In genomic region chr3:121170631-121171030, GRCm38 (mm10) we compare ENCODE assay signal across 9 mouse cellular contexts. TPM values are rescaled to one million over a fixed set of nuclear protein-coding genes. Genes with fewer than 3 reads are reported as not detected.
DNase-seq lines count a peak whose midpoint lies in the region; ATAC-seq and TF ChIP-seq lines count a peak whose summit lies in the region.
"Had no signal": no experiment of that assay in that cellular context is flagged by ENCODE, and none has a peak within 500 bp of the region (broad histone marks: within the 10 kb centered on the region; RNA-seq: fewer than 3 reads in every experiment).

No protein-coding gene starts in this region.

- H3K36me3 ChIP-seq in kidney, adult 2 months (ENCODE audit: control insufficient read depth, insufficient read depth, low read length): no peaks in the 10 kb centered on the region
- H3K36me3 ChIP-seq in embryonic facial prominence, embryonic 10.5 days (replicated peaks): peaks cover 6% of the 10 kb centered on the region; the same call in 1 of the 2 replicates
- H3K36me3 ChIP-seq in intestine, embryonic 15.5 days: no peaks in the 10 kb centered on the region
- H3K36me3 ChIP-seq in midbrain, postnatal 0 days (ENCODE audit: insufficient read depth, low read length): no peaks in the 10 kb centered on the region

- DNase-seq in kidney, adult 9 months: peak; percentile 4
- DNase-seq in kidney, adult 2 months: no peak
- DNase-seq in embryonic facial prominence, embryonic 10.5 days (ENCODE audit: low spot score): no peak
- no peak for DNase-seq in midbrain, postnatal 0 days (ENCODE audit: low spot score)
- DNase-seq in cerebellum, adult 11-12 months: no peak
- DNase-seq in layer of hippocampus, adult 9-11 months: no peak
- DNase-seq: left cerebral cortex, postnatal 4 days had no signal

- no peak overlapping the region for H3K27ac ChIP-seq in kidney, adult 2 months (ENCODE audit: insufficient read depth, low read depth, low read length)
- H3K27ac ChIP-seq in embryonic facial prominence, embryonic 10.5 days (replicated peaks): no peak overlapping the region; the same call in 1 of the 2 replicates
- H3K27ac ChIP-seq in intestine, embryonic 15.5 days: no peak overlapping the region
- H3K27ac ChIP-seq in midbrain, postnatal 0 days (ENCODE audit: low read depth, low read length): no peak overlapping the region

- no peak for TF ChIP-seq POLR2A in kidney, adult 2 months (IDR thresholded peaks at IDR 0.05; ENCODE audit: low read depth, low read length)

- peak overlapping the region; percentile 80 for H3K4me2 ChIP-seq in intestine, embryonic 15.5 days (replicated peaks)
- peak overlapping the region; percentile 80 for H3K4me2 ChIP-seq in midbrain, postnatal 0 days (ENCODE audit: low read depth, low read length, poor library complexity, severe bottlenecking)

- ATAC-seq in intestine, embryonic 15.5 days: no peak
- no peak for ATAC-seq in midbrain, postnatal 0 days (ENCODE audit: low FRiP score)
- ATAC-seq in activated CD4-positive, CD25-positive, alpha-beta regulatory T cell, adult 4 months: no peak

- H3K4me1 ChIP-seq in kidney, adult 2 months (ENCODE audit: control insufficient read depth, insufficient read depth, low read length): peaks cover 5% of the 10 kb centered on the region; the same call in 1 of the 2 replicates
- peaks cover 22% of the 10 kb centered on the region for H3K4me1 ChIP-seq in embryonic facial prominence, embryonic 10.5 days
- no peaks in the 10 kb centered on the region for H3K4me1 ChIP-seq in intestine, embryonic 15.5 days (replicated peaks)
- H3K4me1 ChIP-seq in midbrain, postnatal 0 days (ENCODE audit: insufficient read depth, low read length): no peaks in the 10 kb centered on the region

- no peak overlapping the region; the same call in 1 of the 2 replicates for H3K9ac ChIP-seq in intestine, embryonic 15.5 days
- H3K9ac ChIP-seq in midbrain, postnatal 0 days (replicated peaks; ENCODE audit: low read length, poor library complexity, severe bottlenecking): no peak overlapping the region

- H3K27me3 ChIP-seq in kidney, adult 2 months (replicated peaks; ENCODE audit: control insufficient read depth, insufficient read depth, low read length): no peaks in the 10 kb centered on the region
- no peaks in the 10 kb centered on the region for H3K27me3 ChIP-seq in embryonic facial prominence, embryonic 10.5 days (replicated peaks; ENCODE audit: low read depth, poor library complexity, severe bottlenecking)
- no peaks in the 10 kb centered on the region for H3K27me3 ChIP-seq in intestine, embryonic 15.5 days (replicated peaks)
- H3K27me3 ChIP-seq in midbrain, postnatal 0 days (ENCODE audit: insufficient read depth, low read length): no peaks in the 10 kb centered on the region

- TF ChIP-seq CTCF in kidney, adult 2 months (conservative IDR thresholded peaks at IDR 0.05; ENCODE audit: insufficient read depth, insufficient read length, low read depth, low read length): no peak
- no peak for TF ChIP-seq CTCF in midbrain, postnatal 0 days (IDR thresholded peaks at IDR 0.05)

- WGBS in kidney, adult 2 months: 50% methylated on average over 7 of the region's 7 CpGs
- WGBS in embryonic facial prominence, embryonic 10.5 days: 57% methylated on average over 7 of the region's 7 CpGs
- WGBS in intestine, embryonic 15.5 days: 50% methylated on average over 7 of the region's 7 CpGs
- WGBS in midbrain, postnatal 0 days: 62% methylated on average over 7 of the region's 7 CpGs

- H3K9me3 ChIP-seq in embryonic facial prominence, embryonic 10.5 days: 0 out of 2 replicates have a peak, but pooled peaks cover 6% of the 10 kb centered on the region
- H3K9me3 ChIP-seq in intestine, embryonic 15.5 days: no peaks in the 10 kb centered on the region
- H3K9me3 ChIP-seq in midbrain, postnatal 0 days (ENCODE audit: low read length): no peaks in the 10 kb centered on the region

- no peak overlapping the region for H3K4me3 ChIP-seq in kidney, adult 2 months (ENCODE audit: insufficient read depth, low read depth, low read length)
- H3K4me3 ChIP-seq in embryonic facial prominence, embryonic 10.5 days: peak overlapping the region; percentile 76
- H3K4me3 ChIP-seq in intestine, embryonic 15.5 days (replicated peaks): peak overlapping the region; percentile 68; the same call in 1 of the 2 replicates
- H3K4me3 ChIP-seq in midbrain, postnatal 0 days (ENCODE audit: low read depth, low read length): peak overlapping the region; percentile 64

RNA-seq across cellular contexts. Expression of gene Rwdd3, which starts 0.9 kb away (rescaled TPM):
- polyA plus RNA-seq in kidney, adult 2 months (2012; rRNA removed): 2.8 and 4.3 TPM in 2 replicates
- polyA plus RNA-seq in embryonic facial prominence, embryonic 10.5 days (2016; fragmentation: Nextera tagmentation; extraction: Ambion mirVana): 4.1 and 4.8 TPM in 2 replicates
- 4.6 and 5.9 TPM in 2 replicates for polyA plus RNA-seq in intestine, embryonic 15.5 days (2015; fragmentation: Nextera tagmentation; extraction: Ambion mirVana)
- 5.6 and 11.3 TPM in 2 replicates for total RNA-seq in midbrain, postnatal 0 days (2014; rRNA removed)
- 10.0 and 10.2 TPM in 2 replicates for polyA plus RNA-seq in midbrain, postnatal 0 days (2015; fragmentation: Nextera tagmentation; extraction: Ambion mirVana)
- 10 to 100 TPM in 1 of 2 experiments, 1 to 10 TPM in 1; 7.0 to 16.4 TPM for polyA plus RNA-seq in activated CD4-positive, CD25-positive, alpha-beta regulatory T cell, adult 4 months (2017; shearing (Covaris generic))
